Mouse (Mus musculus): ENCODE results near the gene Tmeff2. TPM values are rescaled to one million over a fixed set of nuclear protein-coding genes. Genes with fewer than 3 reads are reported as not detected.

Tmeff2 gene
- polyA plus RNA-seq, 1 experiment, result 0.69 TPM

DNA sequence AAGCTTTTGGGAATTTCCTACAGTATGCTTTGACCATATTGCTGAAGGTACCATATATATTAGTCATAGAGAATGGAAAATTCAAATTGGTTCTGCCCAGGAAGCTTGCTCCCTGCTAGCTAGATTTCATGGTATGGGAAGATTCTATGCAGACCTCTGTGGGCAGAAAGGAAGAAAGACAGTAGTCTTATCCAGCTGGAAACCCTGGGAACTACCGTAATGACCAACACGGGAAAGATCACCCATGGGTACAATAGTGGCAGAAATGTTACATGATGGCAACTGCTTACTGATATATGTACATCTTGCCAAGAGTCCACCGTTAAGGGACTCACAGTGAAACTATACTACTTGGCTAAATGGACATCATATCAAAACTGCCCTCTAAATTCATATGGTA lies 189.4 kb downstream of the Tmeff2 start:
- Histone ChIP-seq H3K27ac (ENCODE audit: control insufficient read depth, insufficient read depth, low read depth, low read length) (no peak overlapping the region), H3K36me3 (ENCODE audit: control insufficient read depth, insufficient read depth, low read length) (no peaks in the 10 kb centered on the region), H3K27me3 (ENCODE audit: control insufficient read depth, insufficient read depth, low read length) (no peaks in the 10 kb centered on the region), H3K4me3 (ENCODE audit: control insufficient read depth, low read depth, low read length) (no peak overlapping the region), H3K4me1 (ENCODE audit: control insufficient read depth, insufficient read depth, low read length) (no peaks in the 10 kb centered on the region)
- TF ChIP-seq POLR2A (IDR thresholded peaks at IDR 0.05; ENCODE audit: control insufficient read depth, low read depth, low read length) (no peak), CTCF (IDR thresholded peaks at IDR 0.05; ENCODE audit: control insufficient read depth, insufficient read depth, insufficient replicate concordance, low read depth, low read length) (no peak)

GRCm38 (mm10) chr1:51090212-51090761 lies 189.8 kb downstream of the Tmeff2 start:
- H3K27me3 ChIP-seq (ENCODE audit: control insufficient read depth, insufficient read depth, low read length), result no peaks in the 10 kb centered on the region
- no peaks in the 10 kb centered on the region for H3K36me3 ChIP-seq (ENCODE audit: control insufficient read depth, insufficient read depth, low read length)
- no peak overlapping the region for H3K27ac ChIP-seq (ENCODE audit: control insufficient read depth, insufficient read depth, low read depth, low read length)
- TF ChIP-seq CTCF (IDR thresholded peaks at IDR 0.05; ENCODE audit: control insufficient read depth, insufficient read depth, insufficient replicate concordance, low read depth, low read length) (no peak), POLR2A (IDR thresholded peaks at IDR 0.05; ENCODE audit: control insufficient read depth, low read depth, low read length) (no peak)
- H3K4me1 ChIP-seq (ENCODE audit: control insufficient read depth, insufficient read depth, low read length), result no peaks in the 10 kb centered on the region
- H3K4me3 ChIP-seq (ENCODE audit: control insufficient read depth, low read depth, low read length), result no peak overlapping the region

DNA sequence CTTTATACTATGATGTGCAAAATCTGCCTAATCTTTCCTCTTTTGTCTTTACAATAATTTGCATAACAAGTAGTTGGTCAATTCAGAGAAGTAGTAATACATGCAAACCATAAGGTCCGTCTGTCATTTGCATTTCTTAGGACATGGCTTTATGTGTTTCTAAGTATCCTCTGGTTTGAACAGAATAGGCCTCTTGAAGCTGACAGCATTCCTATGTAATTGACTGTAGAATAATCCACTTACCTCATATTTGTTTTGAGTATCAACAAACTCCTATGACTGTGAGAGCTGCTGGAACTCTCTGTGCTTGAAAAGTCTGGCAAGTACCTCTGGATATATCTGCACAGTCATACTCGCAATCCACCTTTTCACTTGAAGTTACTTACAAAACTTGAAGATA lies 194.3 kb downstream of the Tmeff2 start:
- Histone ChIP-seq H3K36me3 (ENCODE audit: control insufficient read depth, insufficient read depth, low read length) (no peaks in the 10 kb centered on the region), H3K4me1 (ENCODE audit: control insufficient read depth, insufficient read depth, low read length) (no peaks in the 10 kb centered on the region), H3K4me3 (ENCODE audit: control insufficient read depth, low read depth, low read length) (no peak overlapping the region), H3K27me3 (ENCODE audit: control insufficient read depth, insufficient read depth, low read length) (no peaks in the 10 kb centered on the region), H3K27ac (ENCODE audit: control insufficient read depth, insufficient read depth, low read depth, low read length) (no peak overlapping the region)
- no peak for TF ChIP-seq CTCF (IDR thresholded peaks at IDR 0.05; ENCODE audit: control insufficient read depth, insufficient read depth, insufficient replicate concordance, low read depth, low read length)
- no peak for TF ChIP-seq POLR2A (IDR thresholded peaks at IDR 0.05; ENCODE audit: control insufficient read depth, low read depth, low read length)

GRCm38 (mm10) chr1:51096848-51097598 lies 196.6 kb downstream of the Tmeff2 start:
- TF ChIP-seq POLR2A (IDR thresholded peaks at IDR 0.05; ENCODE audit: control insufficient read depth, low read depth, low read length) (no peak), CTCF (IDR thresholded peaks at IDR 0.05; ENCODE audit: control insufficient read depth, insufficient read depth, insufficient replicate concordance, low read depth, low read length) (no peak)
- Histone ChIP-seq H3K27ac (ENCODE audit: control insufficient read depth, insufficient read depth, low read depth, low read length) (no peak overlapping the region), H3K27me3 (ENCODE audit: control insufficient read depth, insufficient read depth, low read length) (no peaks in the 10 kb centered on the region), H3K4me3 (ENCODE audit: control insufficient read depth, low read depth, low read length) (no peak overlapping the region), H3K4me1 (ENCODE audit: control insufficient read depth, insufficient read depth, low read length) (no peaks in the 10 kb centered on the region), H3K36me3 (ENCODE audit: control insufficient read depth, insufficient read depth, low read length) (no peaks in the 10 kb centered on the region)

GRCm38 (mm10) chr1:51101034-51101590 lies 200.7 kb downstream of the Tmeff2 start:
- Histone ChIP-seq H3K4me3 (ENCODE audit: control insufficient read depth, low read depth, low read length) (no peak overlapping the region), H3K4me1 (ENCODE audit: control insufficient read depth, insufficient read depth, low read length) (no peaks in the 10 kb centered on the region), H3K27ac (ENCODE audit: control insufficient read depth, insufficient read depth, low read depth, low read length) (no peak overlapping the region), H3K36me3 (ENCODE audit: control insufficient read depth, insufficient read depth, low read length) (no peaks in the 10 kb centered on the region), H3K27me3 (ENCODE audit: control insufficient read depth, insufficient read depth, low read length) (no peaks in the 10 kb centered on the region)
- TF ChIP-seq CTCF (IDR thresholded peaks at IDR 0.05; ENCODE audit: control insufficient read depth, insufficient read depth, insufficient replicate concordance, low read depth, low read length), result no peak
- TF ChIP-seq POLR2A (IDR thresholded peaks at IDR 0.05; ENCODE audit: control insufficient read depth, low read depth, low read length), result no peak

- TF ChIP-seq CTCF (IDR thresholded peaks at IDR 0.05; ENCODE audit: control insufficient read depth, insufficient read depth, insufficient replicate concordance, low read depth, low read length) (no peak), POLR2A (IDR thresholded peaks at IDR 0.05; ENCODE audit: control insufficient read depth, low read depth, low read length) (no peak)
- H3K27ac ChIP-seq (ENCODE audit: control insufficient read depth, insufficient read depth, low read depth, low read length), result no peak overlapping the region
- H3K36me3 ChIP-seq (ENCODE audit: control insufficient read depth, insufficient read depth, low read length), result no peaks in the 10 kb centered on the region
- no peak overlapping the region for H3K4me3 ChIP-seq (ENCODE audit: control insufficient read depth, low read depth, low read length)
- H3K27me3 ChIP-seq (ENCODE audit: control insufficient read depth, insufficient read depth, low read length), result no peaks in the 10 kb centered on the region
- no peaks in the 10 kb centered on the region for H3K4me1 ChIP-seq (ENCODE audit: control insufficient read depth, insufficient read depth, low read length)
Measured at GRCm38 (mm10) chr1:51104698-51105097, 204.3 kb downstream of the Tmeff2 start.

- Histone ChIP-seq H3K27me3 (ENCODE audit: control insufficient read depth, insufficient read depth, low read length) (no peaks in the 10 kb centered on the region), H3K4me1 (ENCODE audit: control insufficient read depth, insufficient read depth, low read length) (no peaks in the 10 kb centered on the region), H3K4me3 (ENCODE audit: control insufficient read depth, low read depth, low read length) (no peak overlapping the region), H3K36me3 (ENCODE audit: control insufficient read depth, insufficient read depth, low read length) (no peaks in the 10 kb centered on the region), H3K27ac (ENCODE audit: control insufficient read depth, insufficient read depth, low read depth, low read length) (no peak overlapping the region)
- no peak for TF ChIP-seq CTCF (IDR thresholded peaks at IDR 0.05; ENCODE audit: control insufficient read depth, insufficient read depth, insufficient replicate concordance, low read depth, low read length)
- no peak for TF ChIP-seq POLR2A (IDR thresholded peaks at IDR 0.05; ENCODE audit: control insufficient read depth, low read depth, low read length)
Measured at GRCm38 (mm10) chr1:51106401-51106920, 206.0 kb downstream of the Tmeff2 start.
